In the genomic region with DNA sequence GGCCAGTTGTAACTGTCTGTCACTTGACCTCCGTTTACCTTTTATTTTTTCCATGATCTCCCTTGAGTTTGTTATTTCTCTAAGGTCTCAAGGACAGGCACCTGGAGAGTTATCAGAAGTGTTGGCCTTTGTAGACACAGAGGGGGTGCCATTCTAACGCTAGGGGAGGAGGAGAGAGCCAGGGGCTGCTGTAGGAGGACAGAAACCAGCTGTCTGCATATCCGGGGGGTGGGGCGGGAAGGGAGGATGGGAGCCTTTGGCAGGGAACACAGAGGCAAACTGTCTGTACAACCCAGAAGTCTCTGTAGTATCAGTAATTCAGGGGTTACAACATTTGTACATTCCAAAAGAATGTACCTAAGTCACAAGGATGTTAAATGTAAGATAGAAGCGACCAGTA, we compare ENCODE assay signal across 19 mouse cellular contexts.
A peak's percentile ranks its signal among the peaks of the same experiment; 100 is the strongest.
DNase-seq lines count a peak whose midpoint lies in the region; ATAC-seq and TF ChIP-seq lines count a peak whose summit lies in the region.
"Had no signal": no experiment of that assay in that cellular context is flagged by ENCODE, and none has a peak within 500 bp of the region (broad histone marks: within the 10 kb centered on the region; RNA-seq: fewer than 3 reads in every experiment).

No protein-coding gene starts in this region.

- H3K36me3 ChIP-seq in kidney, embryonic 15.5 days: no peaks in the 10 kb centered on the region
- no peaks in the 10 kb centered on the region for H3K36me3 ChIP-seq in kidney, adult 2 months (ENCODE audit: control insufficient read depth, insufficient read depth, low read length)
- H3K36me3 ChIP-seq in lung, embryonic 16.5 days (ENCODE audit: control insufficient read depth, insufficient read depth, low read length): no peaks in the 10 kb centered on the region
- H3K36me3 ChIP-seq: embryonic facial prominence, embryonic 10.5 days; heart, embryonic 15.5 days had no signal

- no peak overlapping the region for H3K9ac ChIP-seq in kidney, embryonic 15.5 days
- H3K9ac ChIP-seq in lung, embryonic 16.5 days (ENCODE audit: low read length): no peak overlapping the region
- H3K9ac ChIP-seq: forebrain, embryonic 13.5 days; forebrain, postnatal 0 days; heart, embryonic 15.5 days had no signal

- WGBS in kidney, embryonic 15.5 days: 34% methylated on average over 5 of the region's 5 CpGs
- WGBS in kidney, adult 2 months: 34% methylated on average over 5 of the region's 5 CpGs
- 28% methylated on average over 5 of the region's 5 CpGs for WGBS in lung, embryonic 16.5 days

- H3K27me3 ChIP-seq in kidney, embryonic 15.5 days: no peaks in the 10 kb centered on the region
- H3K27me3 ChIP-seq in kidney, adult 2 months (replicated peaks; ENCODE audit: control insufficient read depth, insufficient read depth, low read length): no peaks in the 10 kb centered on the region
- no peaks in the 10 kb centered on the region for H3K27me3 ChIP-seq in lung, embryonic 16.5 days (ENCODE audit: control insufficient read depth, insufficient read depth, low read depth, low read length)
- H3K27me3 ChIP-seq: forebrain, embryonic 13.5 days; heart, embryonic 15.5 days had no signal

- no peak for TF ChIP-seq POLR2A in kidney, adult 2 months (IDR thresholded peaks at IDR 0.05; ENCODE audit: low read depth, low read length)

- H3K4me2 ChIP-seq in kidney, embryonic 15.5 days: no peak overlapping the region
- H3K4me2 ChIP-seq in lung, embryonic 16.5 days (ENCODE audit: low read depth, low read length): no peak overlapping the region
- H3K4me2 ChIP-seq: forebrain, embryonic 13.5 days; heart, embryonic 11.5 days; heart, embryonic 15.5 days had no signal

- TF ChIP-seq CTCF in kidney, adult 2 months (conservative IDR thresholded peaks at IDR 0.05; ENCODE audit: insufficient read depth, insufficient read length, low read depth, low read length): no peak

- peak; percentile 71 for ATAC-seq in kidney, embryonic 15.5 days (replicated peaks; ENCODE audit: low FRiP score)
- ATAC-seq in lung, embryonic 16.5 days (ENCODE audit: low read depth): peak; percentile 67; the same call in 1 of the 2 replicates
- ATAC-seq: forebrain, embryonic 13.5 days; forebrain, postnatal 0 days had no signal

- H3K9me3 ChIP-seq in kidney, embryonic 15.5 days (replicated peaks): no peaks in the 10 kb centered on the region
- no peaks in the 10 kb centered on the region for H3K9me3 ChIP-seq in lung, embryonic 16.5 days (ENCODE audit: control insufficient read depth, low read length)
- H3K9me3 ChIP-seq: embryonic facial prominence, embryonic 10.5 days; forebrain, embryonic 13.5 days; heart, embryonic 15.5 days had no signal

- H3K4me1 ChIP-seq in kidney, embryonic 15.5 days: peaks cover 10% of the 10 kb centered on the region; the same call in 1 of the 2 replicates
- H3K4me1 ChIP-seq in kidney, adult 2 months (ENCODE audit: control insufficient read depth, insufficient read depth, low read length): no peaks in the 10 kb centered on the region
- H3K4me1 ChIP-seq in lung, embryonic 16.5 days (replicated peaks; ENCODE audit: control insufficient read depth, insufficient read depth, low read length): no peaks in the 10 kb centered on the region; the same call in 1 of the 2 replicates
- H3K4me1 ChIP-seq: embryonic facial prominence, embryonic 10.5 days; forebrain, embryonic 13.5 days; heart, embryonic 15.5 days had no signal

- DNase-seq in kidney, postnatal 25 days: no peak
- peak; percentile 10 to 11 for DNase-seq in kidney, postnatal 4 days
- DNase-seq in kidney, adult 2 months: no peak
- DNase-seq in lung, postnatal 36 days: no peak
- no peak for DNase-seq in adrenal gland, postnatal 4 days (ENCODE audit: low spot score in 2 of 2)
- DNase-seq: adrenal gland, adult 2 months; adrenal gland, postnatal 25 days; cerebellum, adult 2 months; cerebellum, postnatal 10 days; forebrain, postnatal 0 days; gastrocnemius, postnatal 14 days; heart, adult 2 months; heart, postnatal 14 days had no signal

- no peak overlapping the region for H3K27ac ChIP-seq in kidney, embryonic 15.5 days
- no peak overlapping the region for H3K27ac ChIP-seq in kidney, adult 2 months (ENCODE audit: insufficient read depth, low read depth, low read length)
- H3K27ac ChIP-seq in lung, embryonic 16.5 days (ENCODE audit: low read length): no peak overlapping the region
- H3K27ac ChIP-seq: embryonic facial prominence, embryonic 10.5 days; forebrain, embryonic 13.5 days; heart, adult 2 months; heart, embryonic 15.5 days had no signal

- no peak overlapping the region for H3K4me3 ChIP-seq in kidney, embryonic 15.5 days (replicated peaks)
- H3K4me3 ChIP-seq in kidney, adult 2 months (ENCODE audit: insufficient read depth, low read depth, low read length): no peak overlapping the region
- H3K4me3 ChIP-seq in lung, embryonic 16.5 days (ENCODE audit: low read length): no peak overlapping the region
- H3K4me3 ChIP-seq: embryonic facial prominence, embryonic 10.5 days; forebrain, embryonic 13.5 days; heart, adult 2 months; heart, embryonic 15.5 days had no signal

Comparison
In these comparisons a context has a peak if more than half of its experiments do, and no peak if none do; other contexts are left out.
1. DNase-seq: peak in kidney, postnatal 4 days (2 of 2); none in kidney, postnatal 25 days (0 of 2), kidney, adult 2 months (single experiment), lung, postnatal 36 days (single experiment) and adrenal gland, postnatal 4 days (0 of 2).